Mouse (Mus musculus) bone marrow, adult 2 months (tissue): ENCODE results near the gene Bod1l. TPM values are rescaled to one million over a fixed set of nuclear protein-coding genes. Genes with fewer than 3 reads are reported as not detected.

Source experiments
- H3K27ac ChIP-seq: fragments of 200-500 bp; 2 replicates; pipeline ENCODE4 v1.5.1; 2012; ENCODE audit warnings: low read depth, mild to moderate bottlenecking, control low read depth, inconsistent platforms, low read length; ENCODE audit not compliant: control insufficient read depth, poor library complexity, insufficient read depth
- H3K4me1 ChIP-seq: fragments of 200-500 bp; 2 replicates; pipeline ENCODE4 v1.6.1; 2011; ENCODE audit warnings: low read length; ENCODE audit not compliant: control insufficient read depth, insufficient read depth
- H3K4me3 ChIP-seq: fragments of 200-500 bp; replicated peaks from 2 replicates; pipeline ENCODE3; 2011; ENCODE audit warnings: mild to moderate bottlenecking, low read depth, low read length, control low read depth; ENCODE audit not compliant: control insufficient read depth
- CTCF ChIP-seq: fragments of 200-500 bp; IDR thresholded peaks from 2 replicates; pipeline ENCODE4 v1.5.1; 2011; ENCODE audit warnings: low read length, control low read depth; ENCODE audit not compliant: control insufficient read depth, insufficient read depth
- POLR2A ChIP-seq: fragments of 200-500 bp; IDR thresholded peaks from 2 replicates; pipeline ENCODE4 v1.6.1; 2011; ENCODE audit warnings: low read depth, mild to moderate bottlenecking, control low read depth, low read length, borderline replicate concordance; ENCODE audit not compliant: control insufficient read depth
- WGBS: fragments of 180-500 bp; shearing (Covaris S2); methylation state at CpG from one replicate; pipeline ENCODE4 v1.1.7; 2018; 5-methylcytosine and 5-hydroxymethylcytosine counted together
- polyA plus RNA-seq: library from polyadenylated mRNA; stranded (reverse); fragments of >200 nt; gene quantifications from 2 replicates; pipeline ENCODE4 v1.2.4, GENCODE M21; 2011; ENCODE audit warnings: low replicate concordance; ENCODE audit not compliant: missing spikeins, insufficient read depth, insufficient read length

The Bod1l gene
- polyA plus RNA-seq, 1 experiment: 34.7 TPM

- no peak for TF ChIP-seq POLR2A
- TF ChIP-seq CTCF: no peak; the same call in 1 of the 2 replicates
- no peaks in the 10 kb centered on the region for H3K4me1 ChIP-seq
- no peak overlapping the region for H3K4me3 ChIP-seq
- H3K27ac ChIP-seq: no peak overlapping the region
- WGBS: 23% methylated on average over 7 of the region's 7 CpGs
These were observed 99.9 kb downstream of the Bod1l start for GRCm38 (mm10) chr5:41744234-41744633.

- WGBS: 11% methylated on average over 6 of the region's 6 CpGs
- TF ChIP-seq CTCF (no peak), POLR2A (no peak)
- no peak overlapping the region for H3K27ac ChIP-seq
- H3K4me3 ChIP-seq: peak overlapping the region; percentile 7
- no peaks in the 10 kb centered on the region for H3K4me1 ChIP-seq
These were observed 105.3 kb downstream of the Bod1l start for GRCm38 (mm10) chr5:41738817-41739216.

Other genes with a start within 250 kb of the Bod1l start
- 16.0 and 29.6 TPM in 2 replicates for gene Rab28, start 136.2 kb downstream of the Bod1l start, polyA plus RNA-seq
- gene Nkx3-2, start 79.8 kb downstream of the Bod1l start, polyA plus RNA-seq: not detected in 2 replicates
- 0.65 TPM in 1 of 2 replicates, not detected in the other for gene Gm16223, start 223.6 kb upstream of the Bod1l start, polyA plus RNA-seq